Mouse (Mus musculus): ENCODE measurements around the gene 4930595M18Rik. TPM values are rescaled to one million over a fixed set of nuclear protein-coding genes. Genes with fewer than 3 reads are reported as not detected.
A peak's percentile ranks its signal among the peaks of the same experiment; 100 is the strongest.

The 4930595M18Rik gene
- not detected for total RNA-seq (2021)

DNA sequence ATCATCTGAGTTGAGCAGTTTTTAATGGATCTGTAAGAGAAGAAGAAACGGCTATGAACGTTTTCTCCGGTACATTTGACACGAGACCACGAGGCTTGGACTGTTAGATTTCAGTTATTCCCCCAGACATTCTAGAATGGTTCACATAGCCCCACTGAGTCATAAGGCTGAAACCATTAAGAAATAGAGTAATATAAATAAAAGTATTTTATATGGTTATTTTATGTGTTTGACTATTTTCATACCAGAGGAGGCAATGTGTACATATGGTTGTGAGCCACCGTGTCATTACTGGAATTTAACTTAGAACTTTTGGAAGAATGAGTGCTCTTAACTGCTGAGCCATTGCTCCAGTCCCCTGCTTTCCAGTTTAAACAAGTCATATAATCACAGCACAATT, at the start of gene 4930595M18Rik:
Gene 4930595M18Rik, minus strand, starts transcription at position 101 of the 400 bp plus-strand sequence.
- no peak for DNase-seq

DNA sequence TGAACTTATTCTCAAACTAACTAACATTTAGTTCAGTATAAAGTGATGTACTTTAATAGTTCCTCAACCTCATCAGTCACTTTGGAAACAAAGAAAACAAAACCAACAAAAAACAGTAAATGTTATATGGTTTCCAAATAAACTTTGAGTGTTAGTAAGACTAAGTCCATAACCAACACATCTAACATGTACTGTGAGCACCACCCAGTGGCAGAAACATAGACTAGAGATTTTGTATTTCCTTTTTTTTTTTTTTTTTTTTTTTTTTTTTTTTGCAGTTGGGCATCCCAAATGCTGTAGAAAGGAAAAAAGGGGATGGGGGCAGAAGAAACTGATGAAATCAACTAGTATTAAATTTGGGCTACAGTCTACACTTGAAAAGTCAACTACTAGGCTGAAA, 14.6 kb upstream of the 4930595M18Rik start:
- peak; percentile 8 for DNase-seq

All from heart, postnatal 4 days (tissue).